Mouse (Mus musculus) urinary bladder, postnatal 14 days (tissue): ENCODE measurements around the gene Ube2c.

Experiments
- DNase-seq: peaks from one replicate; pipeline ENCODE4 v3.0.0; 2021; ENCODE audit warnings: low spot score

The Ube2c gene

GRCm38 (mm10) chr2:164769258-164770037 lies at the start of gene Ube2c:
TSS of gene Ube2c (plus strand) at chr2:164769898.
- peak; percentile 98 for DNase-seq

- no peak for DNase-seq
Observed at GRCm38 (mm10) chr2:164723276-164723675, 46.4 kb upstream of the Ube2c start.

GRCm38 (mm10) chr2:164725895-164726619 lies 43.6 kb upstream of the Ube2c start:
- DNase-seq, result peak; percentile 70

GRCm38 (mm10) chr2:164731719-164732118 lies 38.0 kb upstream of the Ube2c start:
- no peak for DNase-seq

- no peak for DNase-seq
Observed at GRCm38 (mm10) chr2:164733259-164733658, 36.4 kb upstream of the Ube2c start.

- no peak for DNase-seq
Observed at GRCm38 (mm10) chr2:164734839-164735238, 34.9 kb upstream of the Ube2c start.

GRCm38 (mm10) chr2:164735446-164735845 lies 34.3 kb upstream of the Ube2c start:
- DNase-seq, result no peak

GRCm38 (mm10) chr2:164737377-164738090 lies 32.2 kb upstream of the Ube2c start:
- DNase-seq, result no peak

GRCm38 (mm10) chr2:164739876-164740275 lies 29.8 kb upstream of the Ube2c start:
- DNase-seq, result no peak

- DNase-seq, result no peak
Observed at GRCm38 (mm10) chr2:164744987-164745386, 24.7 kb upstream of the Ube2c start.

GRCm38 (mm10) chr2:164745843-164746479 lies 23.7 kb upstream of the Ube2c start, which contains the start of the genes Wfdc3 and Dnttip1:
TSS of gene Wfdc3 (minus strand) at chr2:164745931.
TSS of gene Dnttip1 (plus strand) at chr2:164745983.
- peak; percentile 93 for DNase-seq

- no peak for DNase-seq
Observed at GRCm38 (mm10) chr2:164746693-164747092, 23.0 kb upstream of the Ube2c start.

- no peak for DNase-seq
Observed at GRCm38 (mm10) chr2:164748191-164748590, 21.5 kb upstream of the Ube2c start.

GRCm38 (mm10) chr2:164748991-164749390 lies 20.7 kb upstream of the Ube2c start:
- DNase-seq, result no peak

GRCm38 (mm10) chr2:164752454-164752853 lies 17.2 kb upstream of the Ube2c start:
- no peak for DNase-seq

GRCm38 (mm10) chr2:164754105-164754504 lies 15.6 kb upstream of the Ube2c start:
- no peak for DNase-seq

GRCm38 (mm10) chr2:164754800-164755199 lies 14.9 kb upstream of the Ube2c start:
- DNase-seq, result no peak

- DNase-seq, result no peak
Observed at GRCm38 (mm10) chr2:164757841-164758240, 11.9 kb upstream of the Ube2c start.

GRCm38 (mm10) chr2:164758692-164759091 lies 11.0 kb upstream of the Ube2c start:
- DNase-seq, result no peak

GRCm38 (mm10) chr2:164760059-164760833 lies 9.5 kb upstream of the Ube2c start:
- DNase-seq, result no peak

- DNase-seq, result no peak
Observed at GRCm38 (mm10) chr2:164761502-164761901, 8.2 kb upstream of the Ube2c start.
